Mouse (Mus musculus) lung, embryonic 15.5 days (tissue): Measurements from ENCODE around the gene Sirt4. TPM values are rescaled to one million over a fixed set of nuclear protein-coding genes. Genes with fewer than 3 reads are reported as not detected.
A peak's percentile ranks its signal among the peaks of the same experiment; 100 is the strongest.

Experiments
- ATAC-seq: fragments of 200-750 bp; cut with Nextera tagmentation; 2 replicates; pipeline ENCODE4 v1.8.0; 2017; ENCODE audit warnings: moderate number of reproducible peaks, borderline replicate concordance; ENCODE audit not compliant: low FRiP score, low TSS enrichment; ENCODE audit errors: extremely low read depth
- H3K27ac ChIP-seq: fragments of 300-500 bp; sonication (generic); 2 replicates; pipeline ENCODE4 v1.5.1; 2015; ENCODE audit warnings: moderate library complexity, mild to moderate bottlenecking, inconsistent platforms
- H3K27me3 ChIP-seq: fragments of 300-500 bp; sonication (generic); 2 replicates; pipeline ENCODE4 v1.6.1; 2015; ENCODE audit warnings: inconsistent platforms
- H3K36me3 ChIP-seq: fragments of 300-500 bp; sonication (generic); 2 replicates; pipeline ENCODE4 v1.6.1; 2015; ENCODE audit warnings: inconsistent platforms
- H3K4me1 ChIP-seq: fragments of 300-500 bp; sonication (generic); 2 replicates; pipeline ENCODE4 v1.6.1; 2015; ENCODE audit warnings: inconsistent platforms
- H3K4me2 ChIP-seq: fragments of 300-500 bp; sonication (generic); 2 replicates; pipeline ENCODE4 v1.6.1; 2015; ENCODE audit warnings: inconsistent platforms, mild to moderate bottlenecking, moderate library complexity
- H3K4me3 ChIP-seq: fragments of 300-500 bp; sonication (generic); 2 replicates; pipeline ENCODE4 v1.5.1; 2015; ENCODE audit warnings: mild to moderate bottlenecking, inconsistent platforms
- H3K9ac ChIP-seq: fragments of 300-500 bp; sonication (generic); 2 replicates; pipeline ENCODE4 v1.6.1; 2015; ENCODE audit warnings: inconsistent platforms
- H3K9me3 ChIP-seq: fragments of 300-500 bp; sonication (generic); 2 replicates; pipeline ENCODE4 v1.6.1; 2016; ENCODE audit warnings: inconsistent platforms
- WGBS: fragments of 180-500 bp; shearing (Covaris S2); methylation state at CpG from one replicate; pipeline ENCODE4 v1.1.7; 2015; 5-methylcytosine and 5-hydroxymethylcytosine counted together
- polyA plus RNA-seq: library from polyadenylated mRNA; unstranded; fragments of >200 nt; fragmentation: Nextera tagmentation; extraction: Ambion mirVana; gene quantifications from 2 replicates; pipeline ENCODE4 v1.2.1, GENCODE M21; 2015

Gene Sirt4
- polyA plus RNA-seq, 1 experiment from 2014 or later, result 30.4 TPM

- under 1% methylated on average over 39 of the region's 39 CpGs for WGBS
- no peaks in the 10 kb centered on the region for H3K27me3 ChIP-seq
- H3K9me3 ChIP-seq, result no peaks in the 10 kb centered on the region
- peaks cover 46% of the 10 kb centered on the region for H3K4me1 ChIP-seq
- peak overlapping the region; percentile 100 for H3K27ac ChIP-seq
- peak overlapping the region; percentile 34 for H3K4me3 ChIP-seq
- no peaks in the 10 kb centered on the region for H3K36me3 ChIP-seq
- peak; percentile 68 for ATAC-seq
- peak overlapping the region; percentile 44 for H3K9ac ChIP-seq
- peak overlapping the region; percentile 60 for H3K4me2 ChIP-seq
Measured at GRCm38 (mm10) chr5:115488841-115489698, 4.5 kb upstream of the Sirt4 start.

DNA sequence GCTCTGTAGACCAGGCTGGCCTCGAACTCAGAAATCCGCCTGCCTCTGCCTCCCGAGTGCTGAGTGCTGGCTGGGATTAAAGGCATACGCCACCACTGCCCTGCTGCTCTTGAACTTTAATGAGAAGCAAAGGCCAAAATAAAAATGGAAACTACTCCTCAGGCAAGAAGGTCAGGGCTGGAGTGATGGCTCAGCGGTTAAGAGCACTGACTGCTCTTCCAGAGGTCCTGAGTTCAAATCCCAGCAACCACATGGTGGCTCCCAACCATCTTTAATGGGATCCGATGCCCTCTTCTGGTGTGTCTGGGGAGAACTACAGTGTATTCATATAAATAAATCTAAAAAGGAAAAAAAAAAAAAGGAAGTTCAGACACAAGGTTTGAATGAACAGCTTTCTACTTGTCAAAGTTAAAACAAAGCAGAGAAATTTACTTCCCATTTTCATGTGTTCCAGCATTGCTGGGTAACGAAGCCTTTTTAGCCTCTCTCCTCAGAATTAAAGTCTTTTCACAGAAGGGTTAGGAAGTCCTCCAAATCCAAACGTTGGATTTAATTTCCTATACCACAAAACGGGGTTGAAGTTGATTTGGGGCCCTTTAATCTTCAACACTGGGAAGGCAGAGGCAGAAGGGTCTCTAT, 3.5 kb upstream of the Sirt4 start:
- ATAC-seq, result no peak
- H3K4me2 ChIP-seq, result no peak overlapping the region

GRCm38 (mm10) chr5:115487353-115487752, 2.8 kb upstream of the Sirt4 start:
- H3K4me1 ChIP-seq, result peaks cover 35% of the 10 kb centered on the region
- H3K4me2 ChIP-seq, result no peak overlapping the region
- H3K27ac ChIP-seq, result no peak overlapping the region
- no peaks in the 10 kb centered on the region for H3K27me3 ChIP-seq
- no peak overlapping the region for H3K4me3 ChIP-seq
- no peak for ATAC-seq
- H3K36me3 ChIP-seq, result no peaks in the 10 kb centered on the region
- H3K9ac ChIP-seq, result no peak overlapping the region
- H3K9me3 ChIP-seq, result no peaks in the 10 kb centered on the region
- 74% methylated on average over 8 of the region's 8 CpGs for WGBS

More for the DNA sequence above, 3.5 kb upstream of the Sirt4 start:
- H3K36me3 ChIP-seq, result no peaks in the 10 kb centered on the region
- H3K27me3 ChIP-seq, result no peaks in the 10 kb centered on the region
- WGBS, result 69% methylated on average over 9 of the region's 9 CpGs
- H3K4me1 ChIP-seq, result peaks cover 36% of the 10 kb centered on the region
- H3K9ac ChIP-seq, result no peak overlapping the region
- no peak overlapping the region for H3K27ac ChIP-seq
- no peaks in the 10 kb centered on the region for H3K9me3 ChIP-seq
- H3K4me3 ChIP-seq, result no peak overlapping the region

- Histone ChIP-seq H3K9me3 (no peaks in the 10 kb centered on the region), H3K4me3 (no peak overlapping the region), H3K9ac (no peak overlapping the region), H3K4me1 (peaks cover 33% of the 10 kb centered on the region), H3K27me3 (no peaks in the 10 kb centered on the region), H3K4me2 (no peak overlapping the region), H3K36me3 (no peaks in the 10 kb centered on the region), H3K27ac (no peak overlapping the region)
- ATAC-seq, result no peak
- 47% methylated on average over 4 of the region's 4 CpGs for WGBS
Measured at GRCm38 (mm10) chr5:115486726-115487125, 2.2 kb upstream of the Sirt4 start.

- H3K4me2 ChIP-seq, result no peak overlapping the region
- ATAC-seq, result no peak
Measured at GRCm38 (mm10) chr5:115485489-115486205, 1.1 kb upstream of the Sirt4 start.

DNA sequence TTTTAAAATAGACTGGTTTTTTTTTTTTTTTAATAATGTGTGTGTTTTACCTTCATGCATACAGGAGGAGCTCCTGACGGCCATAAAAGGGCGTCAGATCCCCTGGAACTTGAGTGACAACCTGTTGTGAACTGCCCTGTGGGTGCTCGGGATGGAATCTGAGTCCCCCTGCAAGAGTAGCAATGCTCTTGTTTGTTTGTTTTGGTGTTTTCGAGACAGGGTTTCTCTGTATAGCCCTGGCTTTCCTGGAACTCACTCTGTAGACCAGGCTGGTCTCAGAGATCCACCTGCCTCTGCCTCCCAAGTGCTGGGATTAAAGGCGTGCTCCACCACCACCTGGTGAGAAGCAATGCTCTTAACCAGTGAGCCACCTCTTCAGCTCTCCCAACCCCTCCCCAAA, 471 bp upstream of the Sirt4 start:
- 67% methylated on average over 5 of the region's 5 CpGs for WGBS
- no peaks in the 10 kb centered on the region for H3K27me3 ChIP-seq
- H3K4me1 ChIP-seq, result peaks cover 23% of the 10 kb centered on the region
- ATAC-seq, result no peak
- peak overlapping the region; percentile 50 for H3K4me3 ChIP-seq
- peak overlapping the region; percentile 47 for H3K9ac ChIP-seq
- no peak overlapping the region for H3K27ac ChIP-seq
- H3K4me2 ChIP-seq, result peak overlapping the region; percentile 71
- no peaks in the 10 kb centered on the region for H3K9me3 ChIP-seq
- H3K36me3 ChIP-seq, result no peaks in the 10 kb centered on the region

More at GRCm38 (mm10) chr5:115485489-115486205, 1.1 kb upstream of the Sirt4 start:
- H3K4me1 ChIP-seq, result peaks cover 22% of the 10 kb centered on the region
- H3K9ac ChIP-seq, result no peak overlapping the region
- H3K36me3 ChIP-seq, result no peaks in the 10 kb centered on the region
- no peaks in the 10 kb centered on the region for H3K9me3 ChIP-seq
- no peak overlapping the region for H3K4me3 ChIP-seq
- H3K27ac ChIP-seq, result no peak overlapping the region
- WGBS, result 69% methylated on average over 18 of the region's 18 CpGs
- H3K27me3 ChIP-seq, result no peaks in the 10 kb centered on the region

DNA sequence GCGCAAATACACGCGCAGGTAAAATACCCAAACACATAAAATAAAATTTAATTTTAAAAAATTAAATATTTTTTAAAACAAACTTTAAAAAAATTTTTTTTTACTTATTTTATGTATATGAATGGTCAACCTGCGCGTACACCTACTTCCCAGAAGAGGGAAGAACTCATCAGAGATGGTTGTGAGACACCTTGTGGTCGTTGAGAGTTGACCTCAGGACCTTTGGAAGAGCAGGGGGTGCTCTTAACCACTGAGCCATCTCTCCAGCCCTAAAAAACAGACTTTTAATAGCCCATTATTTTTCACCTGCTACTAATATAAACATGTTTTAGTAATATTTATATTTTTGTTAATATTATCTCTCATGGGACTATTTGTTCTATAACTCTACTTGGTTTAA, 1.1 kb downstream of the Sirt4 start:
- no peak for ATAC-seq
- Histone ChIP-seq H3K27ac (no peak overlapping the region), H3K9ac (no peak overlapping the region), H3K9me3 (no peaks in the 10 kb centered on the region), H3K36me3 (no peaks in the 10 kb centered on the region), H3K4me3 (no peak overlapping the region), H3K4me1 (peaks cover 18% of the 10 kb centered on the region), H3K4me2 (peak overlapping the region; percentile 71; the same call in 1 of the 2 replicates), H3K27me3 (no peaks in the 10 kb centered on the region)
- WGBS, result 51% methylated on average over 6 of the region's 6 CpGs

GRCm38 (mm10) chr5:115482390-115483265, 1.9 kb downstream of the Sirt4 start:
- peak overlapping the region; percentile 28 for H3K4me2 ChIP-seq
- H3K4me3 ChIP-seq, result no peak overlapping the region
- 38% methylated on average over 38 of the region's 38 CpGs for WGBS
- H3K9me3 ChIP-seq, result no peaks in the 10 kb centered on the region
- no peak overlapping the region for H3K9ac ChIP-seq
- H3K27ac ChIP-seq, result no peak overlapping the region
- H3K36me3 ChIP-seq, result no peaks in the 10 kb centered on the region
- peaks cover 17% of the 10 kb centered on the region for H3K4me1 ChIP-seq
- no peak for ATAC-seq
- no peaks in the 10 kb centered on the region for H3K27me3 ChIP-seq

DNA sequence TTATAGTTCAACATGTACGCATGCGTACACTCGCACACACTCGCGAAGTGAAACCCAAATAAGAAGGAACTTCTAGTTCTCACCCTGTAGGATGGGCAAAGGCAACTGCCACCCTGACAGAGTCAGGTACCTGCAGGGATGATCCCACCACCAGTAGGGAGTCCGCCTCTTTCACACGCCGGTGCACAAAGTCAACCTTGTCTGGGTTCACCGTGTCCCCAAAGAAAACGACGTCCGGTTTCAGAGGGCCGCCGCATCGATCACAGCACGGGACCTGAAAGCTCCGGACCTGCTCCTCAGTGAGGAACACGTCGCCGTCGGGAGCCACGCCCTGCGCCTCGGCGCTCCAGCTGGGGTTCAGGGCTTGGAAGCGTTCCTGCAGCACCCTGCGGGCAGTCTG, 4.4 kb downstream of the Sirt4 start:
- peaks cover 23% of the 10 kb centered on the region for H3K4me1 ChIP-seq
- H3K4me3 ChIP-seq, result peak overlapping the region; percentile 17
- no peaks in the 10 kb centered on the region for H3K27me3 ChIP-seq
- no peaks in the 10 kb centered on the region for H3K36me3 ChIP-seq
- no peak for ATAC-seq
- H3K4me2 ChIP-seq, result peak overlapping the region; percentile 45
- H3K9ac ChIP-seq, result no peak overlapping the region; the same call in 1 of the 2 replicates
- 26% methylated on average over 27 of the region's 27 CpGs for WGBS
- H3K27ac ChIP-seq, result no peak overlapping the region
- no peaks in the 10 kb centered on the region for H3K9me3 ChIP-seq

- Histone ChIP-seq H3K36me3 (no peaks in the 10 kb centered on the region), H3K4me2 (no peak overlapping the region), H3K4me3 (no peak overlapping the region), H3K9me3 (no peaks in the 10 kb centered on the region), H3K4me1 (peaks cover 19% of the 10 kb centered on the region), H3K27me3 (no peaks in the 10 kb centered on the region), H3K27ac (no peak overlapping the region), H3K9ac (no peak overlapping the region)
- WGBS, result 59% methylated on average over 15 of the region's 15 CpGs
- ATAC-seq, result no peak
Measured at GRCm38 (mm10) chr5:115479561-115479960, 5.0 kb downstream of the Sirt4 start.

DNA sequence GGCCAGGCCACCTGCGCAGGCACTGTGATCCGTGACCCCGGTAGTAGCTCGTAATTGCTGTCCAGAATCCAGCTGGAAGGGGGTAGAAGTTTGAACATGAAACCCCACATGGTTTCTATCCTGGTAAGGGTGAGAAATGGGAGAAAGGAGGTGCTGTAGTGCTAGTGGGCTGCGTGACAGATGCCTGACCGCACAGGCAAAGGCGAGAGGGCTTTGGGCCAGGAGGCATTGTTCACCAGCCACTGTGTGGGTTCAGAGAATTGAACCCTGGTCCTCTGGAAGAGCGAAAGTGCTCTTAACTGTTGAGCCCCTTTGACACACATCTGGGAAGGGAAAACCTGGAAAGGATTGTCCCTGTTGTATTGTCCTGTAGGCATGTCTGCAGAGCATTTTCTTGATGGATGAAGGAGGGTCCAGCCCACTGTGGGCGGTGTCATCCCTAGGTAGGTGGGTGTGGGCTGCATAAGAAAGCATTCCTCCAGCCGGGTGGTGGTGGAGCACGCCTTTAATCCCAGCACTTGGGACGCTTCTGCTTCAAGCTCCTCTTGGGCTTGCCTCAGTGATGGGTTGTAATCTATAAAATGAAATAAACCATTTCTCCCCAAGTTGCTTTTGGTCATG, 8.3 kb downstream of the Sirt4 start:
- ATAC-seq, result peak; percentile 28; the same call in 1 of the 2 replicates
- H3K36me3 ChIP-seq, result no peaks in the 10 kb centered on the region
- peaks cover 10% of the 10 kb centered on the region for H3K4me1 ChIP-seq
- H3K4me3 ChIP-seq, result peak overlapping the region; percentile 38
- WGBS, result 36% methylated on average over 12 of the region's 12 CpGs
- no peak overlapping the region for H3K9ac ChIP-seq
- H3K9me3 ChIP-seq, result no peaks in the 10 kb centered on the region
- H3K27ac ChIP-seq, result no peak overlapping the region
- H3K4me2 ChIP-seq, result peak overlapping the region; percentile 58
- H3K27me3 ChIP-seq, result no peaks in the 10 kb centered on the region
